Mouse (Mus musculus) embryo, embryonic 11.5 days (tissue): ENCODE results near the gene Nynrin.

Source experiments
- DNase-seq: peaks from one replicate; pipeline ENCODE4 v3.0.0-alpha.2; 2012; ENCODE audit warnings: low read depth, low spot score

The Nynrin gene

DNA sequence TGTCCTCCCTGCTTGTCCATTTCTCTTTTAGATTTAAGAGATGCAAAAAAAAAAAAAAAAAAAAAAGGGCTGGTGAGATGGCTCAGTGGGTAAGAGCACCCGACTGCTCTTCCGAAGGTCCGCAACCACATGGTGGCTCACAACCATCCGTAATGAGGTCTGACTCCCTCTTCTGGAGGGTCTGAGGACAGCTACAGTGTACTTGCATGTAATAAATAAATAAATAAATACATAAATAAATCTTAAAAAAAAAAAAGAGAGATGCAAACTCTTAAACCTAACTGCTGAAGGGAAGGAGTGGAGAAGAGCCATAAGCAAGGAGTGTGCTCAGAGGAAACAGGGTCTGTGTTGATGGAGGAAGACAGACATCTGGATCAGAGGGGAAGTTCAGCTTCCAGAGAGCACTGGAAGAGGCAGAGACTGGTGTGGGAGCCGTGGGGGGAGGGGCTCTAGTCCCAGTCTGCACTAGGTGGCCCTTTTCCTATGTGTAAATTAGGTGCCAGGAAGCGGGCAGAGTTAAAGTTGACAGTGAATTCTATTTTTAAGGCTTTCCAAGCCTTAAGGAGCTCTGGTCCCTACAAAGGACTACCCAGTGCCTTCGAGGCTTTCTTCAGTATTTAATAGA, 24.6 kb downstream of the Nynrin start:
- DNase-seq, result no peak

DNA sequence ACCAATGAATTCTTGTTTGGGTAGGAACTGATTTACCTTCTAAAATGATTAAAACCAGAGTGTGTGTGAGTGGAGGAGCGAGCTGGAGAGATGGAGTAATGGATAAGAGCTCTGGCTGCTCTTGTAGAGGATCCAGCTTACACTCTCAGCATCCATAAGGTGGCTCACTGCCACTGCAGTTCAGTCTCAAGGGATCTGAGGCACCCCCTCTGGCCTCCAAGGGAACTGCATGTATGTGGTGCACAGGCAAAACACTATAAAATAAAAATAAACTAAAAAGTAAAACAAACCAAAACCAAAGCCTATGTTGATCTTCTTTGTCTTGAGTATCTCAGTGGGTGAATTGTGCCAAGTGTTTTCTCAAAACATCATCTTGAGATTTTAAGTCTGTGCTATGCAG, 25.8 kb downstream of the Nynrin start:
- no peak for DNase-seq

DNA sequence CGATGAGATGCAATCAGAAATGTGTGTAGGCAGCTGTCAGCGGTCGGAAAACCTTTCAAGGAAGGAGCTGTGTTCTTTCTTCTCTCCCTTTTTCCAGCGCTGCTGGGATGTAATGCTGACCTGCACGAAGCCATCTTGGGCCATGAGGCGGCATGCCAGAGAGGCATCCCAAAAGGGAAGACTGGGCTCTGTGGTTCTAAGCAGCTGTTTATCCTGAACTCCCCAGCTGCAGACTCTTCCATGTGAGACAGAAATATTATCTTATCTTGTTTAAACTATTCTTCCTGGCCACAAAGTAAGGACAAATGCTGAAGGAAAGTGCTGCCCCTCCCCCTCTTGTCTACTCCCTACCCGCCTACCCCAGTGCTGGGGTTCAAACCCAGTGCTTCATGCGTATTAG, 27.2 kb downstream of the Nynrin start:
- no peak for DNase-seq

- DNase-seq, result no peak
Observed at GRCm38 (mm10) chr14:55882171-55882641, 28.4 kb downstream of the Nynrin start.

DNA sequence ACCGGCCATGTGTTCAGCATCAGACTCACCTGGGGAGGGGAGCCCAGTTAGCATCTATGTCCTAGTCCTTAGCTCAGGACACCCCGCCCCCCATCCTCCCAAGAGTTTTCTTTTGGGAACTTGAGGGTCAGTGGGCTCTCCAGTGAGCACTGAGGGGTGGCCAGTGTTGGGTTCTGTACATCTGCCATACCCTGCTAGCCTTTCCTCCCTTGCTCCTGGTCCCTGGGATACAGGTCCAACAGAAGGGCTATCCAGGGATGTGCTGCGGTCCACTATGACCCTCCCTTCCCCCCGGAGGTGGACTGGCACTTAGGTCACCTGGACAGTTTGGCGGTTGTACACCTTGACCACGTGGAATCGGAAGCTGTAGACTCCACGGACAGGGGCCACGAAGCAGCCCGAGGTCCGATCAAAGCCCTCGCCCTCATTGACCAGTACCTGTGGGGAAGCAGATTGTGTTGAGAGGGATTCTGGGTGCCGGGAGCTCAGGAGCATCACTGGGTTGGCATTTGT, 29.4 kb downstream of the Nynrin start:
- no peak for DNase-seq

- no peak for DNase-seq
Observed at GRCm38 (mm10) chr14:55883663-55884062, 29.9 kb downstream of the Nynrin start.

DNA sequence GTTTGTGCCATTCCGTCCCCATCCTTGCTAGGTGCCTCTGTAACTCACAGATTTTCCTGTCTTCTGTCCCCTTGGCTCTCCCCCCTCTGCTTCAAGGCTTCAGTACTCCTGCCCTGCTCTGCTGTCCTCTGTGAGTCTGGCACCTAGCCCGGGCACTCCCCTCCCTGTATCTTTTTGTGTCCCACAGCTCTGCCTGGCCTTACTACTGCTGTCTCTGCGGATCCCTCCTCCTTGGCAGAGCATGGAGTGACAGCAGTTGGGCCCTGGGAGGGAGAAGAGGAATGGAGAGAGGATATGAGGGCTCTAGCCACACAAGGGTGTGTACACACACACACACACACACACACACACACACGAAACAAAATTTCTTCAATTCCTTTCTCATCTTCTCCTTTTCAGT, 30.4 kb downstream of the Nynrin start, which contains the start of gene Cbln3:
Gene Cbln3, minus strand, starts transcription at position 227 of the 400 bp plus-strand sequence.
- DNase-seq, result no peak

GRCm38 (mm10) chr14:55884713-55885113, 30.9 kb downstream of the Nynrin start, which contains the start of gene Khnyn:
Gene Khnyn (plus strand): TSS chr14:55884947.
- DNase-seq, result peak; percentile 83

DNA sequence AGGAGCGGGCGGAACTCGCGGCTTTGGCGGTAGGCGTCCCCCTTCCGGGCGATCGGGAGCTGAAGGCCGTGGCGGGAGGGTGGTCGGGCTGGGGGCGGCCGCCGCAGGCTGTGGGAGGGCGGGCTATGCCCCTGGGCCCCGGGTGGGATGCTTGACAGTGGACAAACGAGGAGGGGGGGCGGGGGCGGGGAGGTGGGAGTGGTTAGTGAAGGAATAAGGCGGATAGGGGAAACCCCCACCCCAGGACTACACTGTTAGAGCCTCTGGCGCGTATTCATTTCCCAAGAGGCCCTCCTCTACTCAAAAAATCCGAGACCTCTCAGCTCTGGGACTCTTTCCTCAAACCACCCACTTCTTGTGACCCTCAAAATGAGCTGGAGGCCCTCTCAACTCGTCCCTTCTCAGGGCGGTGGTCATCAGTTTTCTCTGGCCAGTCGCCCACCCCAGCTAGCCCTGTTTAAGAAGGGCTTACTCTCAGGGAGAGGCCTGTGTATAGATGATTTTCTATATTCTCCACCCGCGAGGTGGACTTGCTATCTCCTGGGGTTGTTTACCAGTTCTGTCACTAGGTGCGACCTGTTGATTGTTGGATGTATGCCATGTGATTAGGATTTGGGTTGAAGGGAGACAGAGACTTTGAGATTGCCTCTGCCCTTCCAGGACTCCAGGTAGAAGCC, 31.4 kb downstream of the Nynrin start:
- DNase-seq, result no peak

- DNase-seq, result no peak
Observed at GRCm38 (mm10) chr14:55885791-55886271, 32.0 kb downstream of the Nynrin start.

GRCm38 (mm10) chr14:55886571-55887382, 33.0 kb downstream of the Nynrin start:
- no peak for DNase-seq

DNA sequence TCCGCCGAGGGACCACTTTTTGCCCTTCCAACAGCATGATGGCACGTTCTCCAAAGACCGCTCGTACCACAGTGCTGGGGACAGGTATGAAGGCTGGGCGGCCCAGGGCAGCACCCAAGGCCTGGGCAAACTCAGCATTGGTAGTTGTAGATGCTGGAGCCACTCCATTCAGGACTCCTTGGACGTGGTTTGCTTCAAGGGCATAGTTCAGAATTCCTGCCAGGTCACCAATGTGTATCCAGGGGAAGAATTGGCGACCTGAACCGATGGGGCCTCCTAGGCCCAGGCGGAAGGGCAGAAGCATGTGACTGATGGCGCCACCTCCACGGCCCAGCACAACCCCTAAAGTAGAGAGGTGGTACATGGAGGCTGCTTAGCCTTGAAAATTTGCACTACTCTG, 43.9 kb downstream of the Nynrin start:
- no peak for DNase-seq

DNA sequence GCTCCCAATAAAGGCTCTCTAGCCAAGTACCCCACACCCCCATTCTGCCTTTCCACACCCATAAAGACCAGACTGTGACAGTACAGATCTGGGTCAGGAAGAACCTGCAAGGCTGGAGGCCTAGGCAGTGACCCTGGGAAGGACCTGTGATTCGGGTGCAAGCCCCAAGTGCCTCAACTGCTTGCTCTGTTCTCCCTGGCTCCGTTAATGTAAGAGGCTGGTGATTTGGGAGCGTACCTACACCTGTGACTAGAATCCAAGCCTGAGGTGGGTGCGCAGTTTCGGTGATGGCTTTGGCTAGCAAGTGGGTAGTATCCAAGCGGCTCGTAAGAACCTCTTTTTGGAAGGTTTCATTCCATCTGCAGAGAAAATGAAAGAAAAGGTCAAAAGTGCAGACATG, 45.1 kb downstream of the Nynrin start:
- no peak for DNase-seq

DNA sequence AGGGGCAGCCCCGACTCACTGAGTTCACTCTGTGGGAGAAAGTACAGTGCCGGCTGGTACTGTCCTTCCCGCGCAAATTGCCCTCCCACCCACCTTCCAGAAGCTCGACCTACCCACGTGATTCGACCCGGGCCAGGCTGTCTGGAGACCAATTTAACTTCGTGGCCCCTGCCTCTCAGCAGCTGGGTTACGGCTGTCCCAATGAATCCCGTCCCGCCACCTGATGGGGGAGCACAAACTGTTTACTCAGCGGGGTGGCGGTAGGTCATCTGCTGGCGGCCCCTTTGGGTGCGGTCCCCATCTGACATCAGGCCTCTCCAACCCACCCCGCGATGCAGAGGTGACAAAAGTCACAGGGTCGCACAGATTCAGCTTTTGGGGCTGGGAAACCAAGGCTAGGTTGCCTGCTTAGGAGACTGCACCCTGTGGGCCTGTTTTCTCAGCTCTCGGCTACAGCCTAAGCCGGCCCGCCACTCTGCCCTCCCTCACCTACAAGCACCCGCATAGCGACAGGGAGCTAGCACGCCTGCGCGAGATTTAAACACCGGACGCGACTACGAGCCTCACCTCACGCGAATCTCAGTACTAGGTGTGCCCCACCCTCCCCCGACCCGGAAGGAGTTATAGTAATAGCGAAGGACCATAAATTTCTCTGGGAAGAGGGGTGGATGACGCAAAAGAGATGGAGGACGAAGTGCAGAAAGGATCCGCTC, 46.0 kb downstream of the Nynrin start, which contains the start of gene Sdr39u1:
Gene Sdr39u1, minus strand, starts transcription at position 593 of the 713 bp plus-strand sequence.
- DNase-seq, result peak; percentile 76

- DNase-seq, result no peak
Observed at GRCm38 (mm10) chr14:55900414-55900755, 46.6 kb downstream of the Nynrin start.

DNA sequence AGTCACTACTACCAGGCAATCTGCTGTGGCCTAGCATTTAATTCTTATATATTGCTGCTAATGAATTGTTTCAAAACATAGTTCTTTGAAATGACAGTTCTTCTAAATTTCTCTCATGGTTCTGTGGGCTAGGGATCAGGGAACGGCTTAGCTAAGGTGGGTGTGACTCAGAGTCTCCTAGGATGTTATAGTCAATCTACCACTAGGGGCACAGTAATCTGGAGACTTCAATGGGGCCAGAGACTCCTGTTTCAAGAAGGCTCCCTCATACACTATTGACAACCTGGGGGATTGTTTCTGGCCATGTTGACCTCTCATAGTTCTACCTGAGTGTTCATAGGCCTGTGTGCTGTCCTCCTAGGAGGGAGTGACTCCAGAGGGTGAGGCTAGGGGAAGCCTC, 51.7 kb downstream of the Nynrin start:
- no peak for DNase-seq

DNA sequence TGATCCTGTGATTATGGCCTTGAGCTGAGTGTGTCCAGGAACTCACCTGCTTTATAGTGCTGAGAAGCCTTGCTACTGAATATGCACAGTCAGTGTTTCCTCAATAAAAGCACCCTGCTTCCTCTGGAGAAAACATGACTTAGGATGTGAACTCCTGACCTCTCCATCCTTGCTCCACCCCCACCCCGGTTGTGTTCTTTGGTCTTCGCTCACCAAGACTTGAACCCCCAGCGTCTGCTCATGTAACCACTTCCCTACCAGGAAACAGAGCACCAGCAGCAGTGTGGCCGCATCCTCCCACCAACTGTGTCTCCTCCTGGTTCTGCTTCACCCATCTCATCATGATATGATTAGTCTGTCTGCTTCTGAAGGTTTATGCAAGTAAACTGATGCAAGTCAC, 59.6 kb downstream of the Nynrin start:
- DNase-seq, result no peak

GRCm38 (mm10) chr14:55918240-55919082, 64.7 kb downstream of the Nynrin start:
- peak; percentile 88 for DNase-seq

DNA sequence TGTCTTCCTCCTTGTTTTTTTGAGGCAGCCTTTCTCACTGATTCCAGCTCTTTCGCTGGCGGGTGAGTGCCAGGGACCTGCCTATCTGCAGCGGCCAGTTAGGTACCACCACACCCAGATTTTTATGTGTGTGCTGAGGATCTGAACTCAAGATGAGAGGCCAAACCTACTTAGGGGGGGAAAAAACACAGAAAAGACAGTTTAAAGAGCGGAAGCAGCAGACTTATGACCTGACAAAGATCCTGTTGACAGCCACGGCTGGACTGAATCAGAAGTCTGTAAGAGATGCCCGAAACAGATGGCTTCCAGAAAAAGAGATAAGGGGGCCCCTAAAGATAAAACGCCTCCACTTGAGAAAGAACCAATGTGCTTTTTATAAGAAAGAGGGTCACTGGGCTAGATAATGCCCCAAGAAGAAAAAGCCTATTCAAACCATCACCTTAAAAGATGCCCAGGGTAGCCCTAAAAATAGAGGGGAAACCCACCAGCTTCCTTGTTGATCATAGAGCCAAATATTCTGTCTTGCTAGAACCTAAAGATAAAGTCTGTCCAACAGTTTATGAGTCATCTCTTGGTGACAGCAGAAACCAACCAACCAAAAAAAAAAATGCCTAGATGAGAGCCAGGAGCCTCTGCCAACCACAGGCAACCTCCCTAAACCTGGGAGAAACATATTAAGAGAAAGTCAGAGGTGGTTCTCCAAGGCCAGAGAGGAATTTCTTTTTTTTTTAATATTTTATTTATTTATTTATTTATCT, 68.8 kb downstream of the Nynrin start:
- no peak for DNase-seq
